Mouse (Mus musculus): Measurements from ENCODE around the gene Dhrs13. TPM values are rescaled to one million over a fixed set of nuclear protein-coding genes. Genes with fewer than 3 reads are reported as not detected.
A peak's percentile ranks its signal among the peaks of the same experiment; 100 is the strongest.

Dhrs13 gene
- total RNA-seq, 4 experiments from 2014 or later, result 0.63 to 0.99 (median 0.79) TPM

Small RNA genes within 50 kb of the gene (microRNA-seq; reads per million reads assigned to microRNA genes)
- gene Mir144 (102 reads per million, percentile 50 among the genes with 10 or more reads in this experiment), gene Mir451a (not detected), gene Mir451b (not detected)

Other genes with a start within 250 kb of the Dhrs13 start
- not detected for gene Gm10277, start 244.5 kb upstream of the Dhrs13 start, total RNA-seq (2022)
- not detected for gene Pipox, start 138.2 kb upstream of the Dhrs13 start, total RNA-seq (2022)
- gene Sez6, start 101.5 kb upstream of the Dhrs13 start, total RNA-seq (2022), result under 1 TPM in 3 of 4 experiments, not detected in 1; 0.21 to 0.29 (median 0.24) TPM
- gene Phf12, start 49.5 kb upstream of the Dhrs13 start, total RNA-seq (2022), result 10 to 100 TPM; 13.1 to 15.1 (median 13.8) TPM
- gene Flot2, start 5.7 kb downstream of the Dhrs13 start, total RNA-seq (2022), result 10 to 100 TPM; 43.7 to 49.7 (median 48.6) TPM
- gene Eral1, start 48.1 kb downstream of the Dhrs13 start, total RNA-seq (2022), result 10 to 100 TPM; 20.5 to 22.9 (median 22.6) TPM
- gene Fam222b, start 62.4 kb downstream of the Dhrs13 start, total RNA-seq (2022), result 1 to 10 TPM; 5.6 to 7.8 (median 7.3) TPM
- 1 to 10 TPM; 2.9 to 3.5 (median 3.2) TPM for gene Traf4, start 133.3 kb downstream of the Dhrs13 start, total RNA-seq (2022)
- gene Nek8, start 144.4 kb downstream of the Dhrs13 start, total RNA-seq (2022), result under 1 TPM; 0.19 to 0.73 (median 0.50) TPM
- gene Tlcd1, start 144.4 kb downstream of the Dhrs13 start, total RNA-seq (2022), result 1 to 10 TPM in 1 of 4 experiments, under 1 TPM in 3; 0.56 to 1.7 (median 0.64) TPM
- 100 to 1,000 TPM; 671 to 835 (median 744) TPM for gene Rpl23a, start 151.3 kb downstream of the Dhrs13 start, total RNA-seq (2022)
- 1 to 10 TPM; 1.6 to 5.5 (median 3.4) TPM for gene Rab34, start 156.2 kb downstream of the Dhrs13 start, total RNA-seq (2022)
- under 1 TPM; 0.34 to 0.88 (median 0.52) TPM for gene Proca1, start 161.1 kb downstream of the Dhrs13 start, total RNA-seq (2022)
- 10 to 100 TPM; 46.6 to 51.5 (median 47.2) TPM for gene Sdf2, start 213.5 kb downstream of the Dhrs13 start, total RNA-seq (2022)
- 10 to 100 TPM; 27.8 to 33.0 (median 31.7) TPM for gene Supt6, start 213.7 kb downstream of the Dhrs13 start, total RNA-seq (2022)
- 100 to 1,000 TPM; 211 to 289 (median 233) TPM for gene 2610507B11Rik, start 229.5 kb downstream of the Dhrs13 start, total RNA-seq (2022)

Measured in gastrocnemius, adult 8-10 months (tissue).